In the genomic region with DNA sequence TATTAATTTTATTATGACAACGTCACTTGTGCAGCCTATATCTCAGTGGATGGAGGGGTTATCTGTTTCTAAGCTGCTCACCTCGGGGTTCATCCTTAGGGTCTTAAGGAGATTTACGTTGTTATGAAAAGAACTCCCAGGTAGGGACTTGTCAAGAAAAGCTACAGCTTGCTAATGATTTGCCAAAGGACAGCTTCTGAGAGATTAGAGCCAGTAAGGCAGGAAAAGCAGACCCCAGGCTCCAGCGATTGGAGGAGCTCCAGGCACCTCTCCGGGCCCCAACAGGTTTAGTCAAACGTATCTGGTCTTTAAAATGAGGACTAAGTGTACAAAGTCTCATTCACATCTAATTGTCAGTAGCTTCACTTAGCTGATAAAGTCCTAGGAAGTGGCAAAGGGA, we compare ENCODE assay signal across 23 mouse cellular contexts. TPM values are rescaled to one million over a fixed set of nuclear protein-coding genes. Genes with fewer than 3 reads are reported as not detected.
"Had no signal": no experiment of that assay in that cellular context is flagged by ENCODE, and none has a peak within 500 bp of the region (broad histone marks: within the 10 kb centered on the region; RNA-seq: fewer than 3 reads in every experiment).

No protein-coding gene starts in this region.

- H3K9me3 ChIP-seq: heart, embryonic 10.5 days; heart, embryonic 12.5 days; hindbrain, embryonic 10.5 days; hindbrain, embryonic 12.5 days; intestine, embryonic 15.5 days; limb, embryonic 13.5 days; limb, embryonic 15.5 days; liver, embryonic 12.5 days had no signal

- H3K4me1 ChIP-seq: heart, embryonic 10.5 days; heart, embryonic 12.5 days; hindbrain, embryonic 10.5 days; hindbrain, embryonic 12.5 days; intestine, embryonic 15.5 days; limb, embryonic 15.5 days; liver, embryonic 12.5 days had no signal

- H3K9ac ChIP-seq: heart, embryonic 12.5 days; hindbrain, embryonic 12.5 days; hindbrain, embryonic 14.5 days; intestine, embryonic 15.5 days; limb, embryonic 13.5 days; limb, embryonic 15.5 days; liver, embryonic 12.5 days had no signal

- H3K27ac ChIP-seq: heart, embryonic 10.5 days; hindbrain, embryonic 10.5 days; hindbrain, embryonic 12.5 days; hindbrain, embryonic 14.5 days; intestine, embryonic 15.5 days; limb, embryonic 13.5 days; limb, embryonic 15.5 days; liver, embryonic 12.5 days had no signal

- H3K4me2 ChIP-seq: heart, embryonic 12.5 days; hindbrain, embryonic 12.5 days; hindbrain, embryonic 14.5 days; intestine, embryonic 15.5 days; limb, embryonic 13.5 days; limb, embryonic 15.5 days; liver, embryonic 12.5 days had no signal

- H3K27me3 ChIP-seq: heart, embryonic 12.5 days; hindbrain, embryonic 12.5 days; intestine, embryonic 15.5 days; limb, embryonic 13.5 days; limb, embryonic 15.5 days; liver, embryonic 12.5 days had no signal

- DNase-seq: gastrocnemius, postnatal 14 days; gastrocnemius, postnatal 36 days; heart, postnatal 10 days; heart, postnatal 4 days; kidney, adult 18-20 months; kidney, adult 8-10 months; kidney, postnatal 10 days; kidney, postnatal 36 days; layer of hippocampus, adult 9-11 months; layer of hippocampus, postnatal 36 days; left cerebral cortex, postnatal 4 days had no signal

- H3K36me3 ChIP-seq: heart, embryonic 10.5 days; heart, embryonic 12.5 days; hindbrain, embryonic 10.5 days; hindbrain, embryonic 12.5 days; intestine, embryonic 15.5 days; limb, embryonic 13.5 days; limb, embryonic 15.5 days; liver, embryonic 12.5 days had no signal

- ATAC-seq: forebrain, embryonic 16.5 days; hindbrain, embryonic 16.5 days; inflammation-experienced regulatory T-cells, adult 6 months; intestine, embryonic 15.5 days; liver, embryonic 12.5 days had no signal

- H3K4me3 ChIP-seq: heart, embryonic 10.5 days; heart, embryonic 12.5 days; hindbrain, embryonic 10.5 days; hindbrain, embryonic 12.5 days; intestine, embryonic 15.5 days; limb, embryonic 13.5 days; limb, embryonic 15.5 days; liver, embryonic 12.5 days had no signal

RNA-seq across cellular contexts. Expression of a gene that starts 59.8 kb away (rescaled TPM):
- polyA plus RNA-seq: inflammation-experienced regulatory T-cells, adult 6 months had no signal
